In genomic region chr2:33753630-33754316, GRCm38 (mm10) we compare ENCODE assay signal across 9 mouse cellular contexts.
DNase-seq lines count a peak whose midpoint lies in the region; ATAC-seq and TF ChIP-seq lines count a peak whose summit lies in the region.
"Had no signal": no experiment of that assay in that cellular context is flagged by ENCODE, and none has a peak within 500 bp of the region (broad histone marks: within the 10 kb centered on the region; RNA-seq: fewer than 3 reads in every experiment).

No protein-coding gene starts in this region.

- no peaks in the 10 kb centered on the region for H3K79me2 ChIP-seq in C2C12 (ENCODE audit: control insufficient read depth, insufficient read depth)

- no peaks in the 10 kb centered on the region for H3K9me3 ChIP-seq in forebrain, embryonic 13.5 days (replicated peaks)
- no peaks in the 10 kb centered on the region for H3K9me3 ChIP-seq in heart, embryonic 14.5 days (ENCODE audit: control insufficient read depth, low read length)
- no peaks in the 10 kb centered on the region for H3K9me3 ChIP-seq in kidney, postnatal 0 days (replicated peaks; ENCODE audit: low read length)
- H3K9me3 ChIP-seq in neural tube, embryonic 12.5 days = no peaks in the 10 kb centered on the region
- H3K9me3 ChIP-seq: G1E had no signal

- H3K27me3 ChIP-seq in C2C12 (ENCODE audit: control insufficient read depth, insufficient read depth, insufficient read length) = no peaks in the 10 kb centered on the region
- peaks cover 15% of the 10 kb centered on the region for H3K27me3 ChIP-seq in forebrain, embryonic 13.5 days
- H3K27me3 ChIP-seq in heart, embryonic 14.5 days (ENCODE audit: control insufficient read depth, insufficient read depth, low read length) = no peaks in the 10 kb centered on the region
- no peaks in the 10 kb centered on the region for H3K27me3 ChIP-seq in kidney, postnatal 0 days (ENCODE audit: insufficient read depth, low read length)
- H3K27me3 ChIP-seq in neural tube, embryonic 12.5 days (replicated peaks) = no peaks in the 10 kb centered on the region

- peak overlapping the region; percentile 10 for H3ac ChIP-seq in C2C12 (ENCODE audit: control insufficient read depth, insufficient read length, low read depth)

- H3K79me3 ChIP-seq in C2C12 (ENCODE audit: low read depth) = no peaks in the 10 kb centered on the region

- DNase-seq in cerebellum, adult 11 months = peak; percentile 72
- peak; percentile 90 for DNase-seq in kidney, postnatal 0 days (ENCODE audit: low spot score)
- DNase-seq in liver = peak; percentile 55
- DNase-seq in urinary bladder, postnatal 14 days (ENCODE audit: low spot score) = peak; percentile 82

- peak overlapping the region; percentile 62 for H3K27ac ChIP-seq in forebrain, embryonic 13.5 days
- H3K27ac ChIP-seq in heart, embryonic 14.5 days (replicated peaks in 1 of 2; ENCODE audit: control insufficient read depth in 1 of 2, insufficient read depth in 1 of 2, low read depth in 2 of 2, low read length in 2 of 2) = peak overlapping the region; percentile 41 to 79
- peak overlapping the region; percentile 54 for H3K27ac ChIP-seq in kidney, postnatal 0 days
- H3K27ac ChIP-seq in neural tube, embryonic 12.5 days = no peak overlapping the region

- TF ChIP-seq CTCF in C2C12 (IDR thresholded peaks at IDR 0.05; ENCODE audit: control insufficient read depth, insufficient read depth, insufficient read length) = no peak
- TF ChIP-seq CTCF in kidney, postnatal 0 days (IDR thresholded peaks at IDR 0.05; ENCODE audit: low read depth) = no peak

- H3K9ac ChIP-seq in forebrain, embryonic 13.5 days = peak overlapping the region; percentile 34
- H3K9ac ChIP-seq in heart, embryonic 14.5 days (ENCODE audit: low read length) = peak overlapping the region; percentile 22
- no peak overlapping the region for H3K9ac ChIP-seq in kidney, postnatal 0 days (ENCODE audit: low read depth, low read length)
- H3K9ac ChIP-seq in neural tube, embryonic 12.5 days = no peak overlapping the region

- peak; percentile 83 for ATAC-seq in forebrain, embryonic 13.5 days
- ATAC-seq in heart, embryonic 14.5 days (ENCODE audit: insufficient number of reproducible peaks, insufficient read depth, low FRiP score, low read depth) = peak; percentile 71
- peak; percentile 51; the same call in 1 of the 2 replicates for ATAC-seq in kidney, postnatal 0 days (replicated peaks; ENCODE audit: low FRiP score, low read depth)
- ATAC-seq in neural tube, embryonic 12.5 days (ENCODE audit: low FRiP score, low read depth) = peak; percentile 38; the same call in 1 of the 2 replicates

- H3K4me1 ChIP-seq in forebrain, embryonic 13.5 days = peaks cover 54% of the 10 kb centered on the region
- peaks cover 25 to 31% of the 10 kb centered on the region in 2 experiments for H3K4me1 ChIP-seq in heart, embryonic 14.5 days (ENCODE audit: control insufficient read depth in 2 of 2, insufficient read depth in 2 of 2, low read length in 2 of 2)
- peaks cover 21% of the 10 kb centered on the region for H3K4me1 ChIP-seq in kidney, postnatal 0 days (replicated peaks; ENCODE audit: insufficient read depth, low read length)
- H3K4me1 ChIP-seq in neural tube, embryonic 12.5 days = peaks cover 33% of the 10 kb centered on the region

- H3K4me2 ChIP-seq in forebrain, embryonic 13.5 days = peak overlapping the region; percentile 14
- H3K4me2 ChIP-seq in heart, embryonic 14.5 days (ENCODE audit: low read length) = peak overlapping the region; percentile 30
- no peak overlapping the region for H3K4me2 ChIP-seq in kidney, postnatal 0 days (ENCODE audit: low read length)
- H3K4me2 ChIP-seq in neural tube, embryonic 12.5 days (replicated peaks) = no peak overlapping the region

- no peaks in the 10 kb centered on the region for H3K36me3 ChIP-seq in C2C12 (ENCODE audit: control insufficient read depth, insufficient read depth)
- H3K36me3 ChIP-seq in forebrain, embryonic 13.5 days (ENCODE audit: poor library complexity, severe bottlenecking) = peaks cover 26% of the 10 kb centered on the region
- no peaks in the 10 kb centered on the region for H3K36me3 ChIP-seq in heart, embryonic 14.5 days (ENCODE audit: control insufficient read depth, insufficient read depth, low read length)
- H3K36me3 ChIP-seq in kidney, postnatal 0 days (ENCODE audit: insufficient read depth, low read length) = 0 out of 2 replicates have a peak, but pooled peaks cover 12% of the 10 kb centered on the region
- peaks cover 25% of the 10 kb centered on the region for H3K36me3 ChIP-seq in neural tube, embryonic 12.5 days

- no peak overlapping the region for H3K4me3 ChIP-seq in C2C12 (ENCODE audit: insufficient read depth, poor library complexity, severe bottlenecking)
- no peak overlapping the region for H3K4me3 ChIP-seq in forebrain, embryonic 13.5 days
- H3K4me3 ChIP-seq in heart, embryonic 14.5 days (ENCODE audit: control insufficient read depth in 1 of 2, insufficient read depth in 1 of 2, low read depth in 1 of 2, low read length in 2 of 2) = no peak overlapping the region
- no peak overlapping the region for H3K4me3 ChIP-seq in kidney, postnatal 0 days (replicated peaks; ENCODE audit: low read depth, low read length)
- H3K4me3 ChIP-seq in neural tube, embryonic 12.5 days = no peak overlapping the region

- 10% methylated on average over 15 of the region's 15 CpGs for WGBS in forebrain, embryonic 13.5 days
- WGBS in heart, embryonic 14.5 days = 30% methylated on average over 15 of the region's 15 CpGs
- WGBS in kidney, postnatal 0 days = 17% methylated on average over 15 of the region's 15 CpGs
- WGBS in neural tube, embryonic 12.5 days = 31% methylated on average over 15 of the region's 15 CpGs

TF ChIP-seq in C2C12, 6 proteins besides CTCF, POLR2A, EP300 and RAD21:
- TF ChIP-seq CEBPB (IDR thresholded peaks at IDR 0.05; ENCODE audit: low read depth) (peak; percentile 18), USF1 (IDR thresholded peaks at IDR 0.05; ENCODE audit: low read depth) (no peak), FOSL1 (IDR thresholded peaks at IDR 0.05; ENCODE audit: insufficient read depth, low read length, poor library complexity, severe bottlenecking) (no peak), MYOG (IDR thresholded peaks at IDR 0.05; ENCODE audit: control insufficient read depth, extremely low read depth, insufficient read length) (no peak), MYOD1 (IDR thresholded peaks at IDR 0.05; ENCODE audit: control insufficient read depth, insufficient read length, low read depth) (peak; percentile 2)

Comparison
In these comparisons a context has a peak if more than half of its experiments do, and no peak if none do; other contexts are left out.
1. H3K4me2 ChIP-seq: peak in forebrain, embryonic 13.5 days (single experiment) and heart, embryonic 14.5 days (single experiment); none in kidney, postnatal 0 days (single experiment) and neural tube, embryonic 12.5 days (single experiment).
2. H3K9ac ChIP-seq: peak in forebrain, embryonic 13.5 days (single experiment) and heart, embryonic 14.5 days (single experiment); none in kidney, postnatal 0 days (single experiment) and neural tube, embryonic 12.5 days (single experiment).
3. Peak in every context shown above with its lines, with median percentiles within 50 percentile points of each other: DNase-seq and ATAC-seq.